Mouse (Mus musculus) ES-Bruce4 (cell line): ENCODE measurements at regions not wholly inside any gene's neighbourhood (a gene's known extent, or its start where the extent isn't known, plus 50 kb on each side); places are given as distances from the start of the nearest gene placed in this dataset.

Experiments
- H3K27ac ChIP-seq: 2 replicates; pipeline ENCODE4 v1.5.1; 2012; ENCODE audit warnings: low read length, inconsistent platforms; ENCODE audit not compliant: insufficient read depth
- H3K27me3 ChIP-seq: 2 replicates; pipeline ENCODE4 v1.6.1; 2012; ENCODE audit warnings: mild to moderate bottlenecking, low read length, inconsistent platforms; ENCODE audit not compliant: control insufficient read depth, poor library complexity, insufficient read depth, severe bottlenecking
- H3K36me3 ChIP-seq: 2 replicates; pipeline ENCODE4 v1.6.1; 2012; ENCODE audit warnings: inconsistent platforms, mild to moderate bottlenecking, low read length, moderate library complexity; ENCODE audit not compliant: control insufficient read depth, poor library complexity, insufficient read depth, severe bottlenecking
- H3K4me1 ChIP-seq: one replicate; pipeline ENCODE4 v1.8.1; 2011; ENCODE audit warnings: low read length; ENCODE audit not compliant: control insufficient read depth, insufficient read depth
- H3K4me3 ChIP-seq: 2 replicates; pipeline ENCODE4 v1.5.1; 2011; ENCODE audit warnings: low read depth, mild to moderate bottlenecking, low read length
- H3K9ac ChIP-seq: 2 replicates; pipeline ENCODE4 v1.6.1; 2012; ENCODE audit warnings: low read depth, mild to moderate bottlenecking, inconsistent platforms; ENCODE audit not compliant: poor library complexity, severe bottlenecking
- H3K9me3 ChIP-seq: replicated peaks from 2 replicates; pipeline ENCODE4 v1.6.1; 2012; ENCODE audit warnings: mild to moderate bottlenecking, low read length, inconsistent platforms; ENCODE audit not compliant: control insufficient read depth, poor library complexity, insufficient read depth, severe bottlenecking
- CTCF ChIP-seq: IDR thresholded peaks from one replicate; pipeline ENCODE4 v1.8.1; 2011; ENCODE audit warnings: low read depth, low read length
- EP300 ChIP-seq: IDR thresholded peaks from 2 replicates; pipeline ENCODE4 v1.6.1; 2011; ENCODE audit warnings: low read depth, low read length; ENCODE audit not compliant: insufficient read depth
- POLR2A ChIP-seq: IDR thresholded peaks from one replicate; pipeline ENCODE4 v1.8.1; 2011; ENCODE audit warnings: low read length; ENCODE audit not compliant: insufficient read depth

DNA sequence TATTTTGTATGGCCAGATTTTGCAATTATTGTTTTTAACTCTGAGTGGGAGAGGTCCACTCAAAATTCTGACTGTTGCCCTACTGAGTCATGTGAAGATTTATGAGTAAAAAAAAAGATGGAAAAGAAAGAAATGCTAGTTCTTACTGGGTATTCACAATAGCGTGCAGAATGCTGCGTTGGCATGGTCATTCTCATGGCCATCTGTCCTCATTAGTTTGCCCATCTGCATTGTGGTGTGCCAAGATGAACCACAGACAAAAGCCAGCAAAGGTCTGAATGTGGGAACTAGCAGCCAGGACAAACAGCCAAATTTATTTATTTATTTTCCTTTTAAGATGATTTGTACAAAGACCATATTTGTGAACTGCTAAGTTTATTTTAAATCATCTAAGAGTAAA lies 289.0 kb downstream of the Pla2g4a start:
- TF ChIP-seq POLR2A, result no peak
- no peak for TF ChIP-seq CTCF
- no peak for TF ChIP-seq EP300
- Histone ChIP-seq H3K36me3 (no peaks in the 10 kb centered on the region), H3K9me3 (no peaks in the 10 kb centered on the region), H3K9ac (no peak overlapping the region), H3K27me3 (no peaks in the 10 kb centered on the region), H3K4me1 (no peaks in the 10 kb centered on the region), H3K4me3 (no peak overlapping the region), H3K27ac (no peak overlapping the region)

DNA sequence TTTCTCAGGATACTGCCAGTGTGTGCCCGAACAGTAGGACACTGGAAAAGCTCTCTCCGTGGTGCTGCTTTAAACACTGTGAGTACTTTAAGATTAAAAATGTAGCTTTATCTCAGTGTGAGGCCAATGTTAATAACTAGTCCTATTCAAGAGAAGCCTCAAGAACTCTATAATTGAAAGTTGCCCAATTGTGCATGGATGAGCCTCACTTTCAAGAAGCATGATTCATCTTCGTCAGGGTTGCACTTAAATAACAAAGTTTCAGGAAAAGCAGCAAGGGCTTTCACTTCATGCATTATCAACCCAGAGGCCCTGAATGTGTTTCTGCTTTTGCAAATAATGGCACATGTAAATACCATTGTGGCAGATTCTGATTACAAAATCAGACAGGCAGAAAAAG lies 290.0 kb downstream of the Pla2g4a start:
- no peak overlapping the region for H3K4me3 ChIP-seq

More for the DNA sequence above, 290.0 kb downstream of the Pla2g4a start:
- Histone ChIP-seq H3K9me3 (no peaks in the 10 kb centered on the region), H3K27me3 (no peaks in the 10 kb centered on the region), H3K27ac (no peak overlapping the region), H3K36me3 (no peaks in the 10 kb centered on the region), H3K9ac (no peak overlapping the region), H3K4me1 (no peaks in the 10 kb centered on the region)
- TF ChIP-seq EP300 (no peak), POLR2A (no peak), CTCF (no peak)
